Mouse (Mus musculus): ENCODE data around the gene Psmd4.
A peak's percentile ranks its signal among the peaks of the same experiment; 100 is the strongest.

- TF ChIP-seq CTCF (IDR thresholded peaks at IDR 0.05; ENCODE audit: borderline replicate concordance, insufficient read depth, low read length) (no peak), POLR2A (IDR thresholded peaks at IDR 0.05; ENCODE audit: low read depth, low read length) (peak; percentile 25; the same call in 1 of the 2 replicates)
These were observed 27.8 kb downstream of the Psmd4 start for GRCm38 (mm10) chr3:95014428-95015151.
